Mouse (Mus musculus) lung, adult 2 months (tissue): Measurements from ENCODE around the gene Mepce.

ENCODE experiments used
- CTCF ChIP-seq: fragments of 200-500 bp; IDR thresholded peaks from 2 replicates; pipeline ENCODE4 v1.5.1; 2011; ENCODE audit warnings: mild to moderate bottlenecking, low read length, control low read depth; ENCODE audit not compliant: insufficient read depth
- POLR2A ChIP-seq: fragments of 200-500 bp; IDR thresholded peaks from 2 replicates; pipeline ENCODE4 v1.6.1; 2011; ENCODE audit warnings: low read depth, mild to moderate bottlenecking, control low read depth, low read length, borderline replicate concordance; ENCODE audit errors: extremely low read depth

DNA sequence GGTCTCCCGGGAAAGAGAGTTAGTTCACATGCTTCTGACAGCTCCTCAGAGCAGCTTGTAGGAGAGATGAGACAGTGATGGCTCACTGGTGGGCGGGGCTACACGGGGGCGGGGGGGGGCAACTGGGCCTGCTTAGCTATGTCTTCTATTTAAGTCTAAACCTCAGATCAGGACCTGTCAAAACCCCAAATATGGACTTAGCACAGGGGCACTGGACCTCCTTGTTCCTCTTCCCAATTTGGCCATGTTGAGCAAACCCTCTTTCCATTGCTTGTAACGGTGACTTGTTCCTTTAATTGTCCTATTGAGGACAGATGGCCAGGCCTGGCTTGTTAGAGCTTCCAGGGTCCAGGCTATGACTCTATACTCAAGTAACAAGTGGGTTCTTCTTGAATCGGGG is 44.1 kb upstream of the Mepce start:
- TF ChIP-seq CTCF (no peak), POLR2A (no peak)
